Mouse (Mus musculus): ENCODE results near the gene Ube3b. TPM values are rescaled to one million over a fixed set of nuclear protein-coding genes. Genes with fewer than 3 reads are reported as not detected.

Gene Ube3b
- polyA plus RNA-seq, 1 experiment from 2014 or later = 46.5 TPM

- Histone ChIP-seq H3K9ac (peak overlapping the region; percentile 99), H3K27me3 (no peaks in the 10 kb centered on the region), H3K9me3 (no peaks in the 10 kb centered on the region), H3K4me1 (peaks cover 72% of the 10 kb centered on the region), H3K4me2 (peak overlapping the region; percentile 75), H3K27ac (peak overlapping the region; percentile 88), H3K36me3 (peaks cover 30% of the 10 kb centered on the region), H3K4me3 (peak overlapping the region; percentile 89)
- WGBS = 27% methylated on average over 10 of the region's 10 CpGs
- ATAC-seq (ENCODE audit: borderline replicate concordance, extremely low read depth, low FRiP score, low TSS enrichment) = no peak
Observed at GRCm38 (mm10) chr5:114378177-114378920, 2.1 kb upstream of the Ube3b start.

DNA sequence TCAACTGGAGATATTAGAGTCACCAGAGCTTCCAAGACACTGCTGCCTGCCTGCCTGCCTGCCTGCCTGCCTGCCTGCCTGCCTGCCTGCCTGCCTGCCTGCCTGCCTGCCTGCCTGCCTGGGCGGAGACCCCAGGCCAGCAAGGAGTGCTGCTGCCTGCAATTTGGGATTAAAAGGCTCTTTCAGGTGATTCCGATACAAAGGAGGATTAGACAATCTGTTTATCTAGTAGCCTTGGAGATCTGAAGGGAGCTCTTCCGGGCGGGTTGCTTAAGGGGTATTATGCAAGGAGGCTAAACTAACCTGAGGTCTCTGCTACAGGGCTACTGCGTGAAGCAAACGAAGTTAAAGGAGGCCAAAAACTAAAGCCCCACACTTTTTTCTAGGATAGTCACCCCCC, 1.5 kb upstream of the Ube3b start:
- H3K9ac ChIP-seq = peak overlapping the region; percentile 99
- H3K4me1 ChIP-seq = peaks cover 66% of the 10 kb centered on the region
- no peaks in the 10 kb centered on the region for H3K9me3 ChIP-seq
- peak overlapping the region; percentile 88 for H3K27ac ChIP-seq
- ATAC-seq (ENCODE audit: borderline replicate concordance, extremely low read depth, low FRiP score, low TSS enrichment) = no peak
- WGBS = 19% methylated on average over 6 of the region's 6 CpGs
- H3K4me3 ChIP-seq = peak overlapping the region; percentile 89
- no peaks in the 10 kb centered on the region for H3K27me3 ChIP-seq
- peaks cover 25% of the 10 kb centered on the region for H3K36me3 ChIP-seq
- peak overlapping the region; percentile 75 for H3K4me2 ChIP-seq

- H3K27ac ChIP-seq = peak overlapping the region; percentile 88
- H3K4me2 ChIP-seq = peak overlapping the region; percentile 75
- H3K4me3 ChIP-seq = peak overlapping the region; percentile 89
- 1% methylated on average over 20 of the region's 20 CpGs for WGBS
- no peaks in the 10 kb centered on the region for H3K27me3 ChIP-seq
- peaks cover 23% of the 10 kb centered on the region for H3K36me3 ChIP-seq
- H3K4me1 ChIP-seq = peaks cover 58% of the 10 kb centered on the region
- peak overlapping the region; percentile 99 for H3K9ac ChIP-seq
- peak; percentile 41 for ATAC-seq (ENCODE audit: borderline replicate concordance, extremely low read depth, low FRiP score, low TSS enrichment)
- no peaks in the 10 kb centered on the region for H3K9me3 ChIP-seq
Observed at GRCm38 (mm10) chr5:114379763-114380162, 644 bp upstream of the Ube3b start.

DNA sequence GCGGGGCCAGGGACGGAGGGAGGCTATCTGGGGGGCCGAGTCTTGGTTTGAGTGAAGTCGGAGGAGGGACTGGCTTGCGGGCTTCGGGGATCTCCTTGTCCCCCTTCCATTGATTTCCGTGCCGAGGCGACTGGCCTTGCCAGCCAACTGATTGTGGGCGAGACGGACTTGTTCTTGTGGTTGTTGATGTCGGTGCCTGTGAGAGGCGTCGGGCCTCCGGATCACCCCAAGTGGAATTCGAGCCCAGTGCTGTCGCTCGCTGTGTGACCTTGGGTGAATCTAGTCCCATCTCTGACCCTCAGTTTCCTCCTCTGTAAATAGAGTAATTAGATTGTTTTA, 575 bp downstream of the Ube3b start:
- ATAC-seq (ENCODE audit: borderline replicate concordance, extremely low read depth, low FRiP score, low TSS enrichment) = peak; percentile 12; the same call in 1 of the 2 replicates
- Histone ChIP-seq H3K27me3 (no peaks in the 10 kb centered on the region), H3K4me1 (peaks cover 45% of the 10 kb centered on the region), H3K36me3 (peaks cover 22% of the 10 kb centered on the region), H3K9me3 (no peaks in the 10 kb centered on the region), H3K9ac (peak overlapping the region; percentile 99), H3K4me2 (peak overlapping the region; percentile 75), H3K27ac (peak overlapping the region; percentile 88), H3K4me3 (peak overlapping the region; percentile 89)
- under 1% methylated on average over 18 of the region's 18 CpGs for WGBS

DNA sequence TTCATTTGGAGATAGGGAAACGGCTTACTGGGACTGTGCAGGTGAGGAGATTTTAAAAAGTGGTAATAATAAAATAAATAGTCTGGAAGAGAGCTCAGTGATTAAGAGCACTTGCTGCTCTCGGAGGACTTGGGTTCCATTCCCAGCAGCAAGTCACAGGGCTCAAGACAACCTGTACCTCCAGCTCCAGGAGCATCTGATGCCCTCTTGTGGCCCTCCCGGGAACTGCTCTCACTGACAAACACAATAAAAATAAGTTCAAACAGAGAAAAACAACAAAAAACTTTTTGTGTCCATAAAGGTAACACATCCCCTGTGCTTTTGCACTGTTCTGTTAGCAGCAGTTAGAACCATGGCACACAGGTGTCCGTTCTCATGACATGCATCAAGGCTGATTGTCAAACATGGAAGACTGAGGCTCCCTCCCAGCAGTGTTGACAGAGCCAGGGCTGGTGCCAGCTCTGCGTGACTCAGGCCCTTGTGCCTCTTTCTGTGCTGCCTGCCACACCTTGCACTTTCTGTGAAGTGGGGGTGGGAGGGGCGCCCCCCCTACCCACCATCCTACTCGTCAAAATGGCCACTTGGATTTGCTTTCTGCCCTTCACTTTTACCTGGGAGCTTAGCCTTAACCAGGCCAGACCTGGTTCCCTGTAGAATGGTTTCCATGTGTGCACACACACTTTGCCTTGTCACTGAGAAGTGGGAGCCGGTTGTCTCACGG, 2.9 kb downstream of the Ube3b start:
- no peaks in the 10 kb centered on the region for H3K9me3 ChIP-seq
- H3K9ac ChIP-seq = no peak overlapping the region
- no peak overlapping the region for H3K4me3 ChIP-seq
- no peak for ATAC-seq (ENCODE audit: borderline replicate concordance, extremely low read depth, low FRiP score, low TSS enrichment)
- peaks cover 44% of the 10 kb centered on the region for H3K36me3 ChIP-seq
- no peaks in the 10 kb centered on the region for H3K27me3 ChIP-seq
- peaks cover 22% of the 10 kb centered on the region for H3K4me1 ChIP-seq
- no peak overlapping the region for H3K4me2 ChIP-seq
- no peak overlapping the region for H3K27ac ChIP-seq
- WGBS = 70% methylated on average over 9 of the region's 9 CpGs

- no peak overlapping the region for H3K9ac ChIP-seq
- peaks cover 55% of the 10 kb centered on the region for H3K36me3 ChIP-seq
- H3K9me3 ChIP-seq = no peaks in the 10 kb centered on the region
- H3K4me3 ChIP-seq = no peak overlapping the region
- 83% methylated on average over 8 of the region's 8 CpGs for WGBS
- H3K4me2 ChIP-seq = no peak overlapping the region
- no peak overlapping the region for H3K27ac ChIP-seq
- H3K27me3 ChIP-seq = no peaks in the 10 kb centered on the region
- no peak for ATAC-seq (ENCODE audit: borderline replicate concordance, extremely low read depth, low FRiP score, low TSS enrichment)
- peaks cover 13% of the 10 kb centered on the region for H3K4me1 ChIP-seq
Observed at GRCm38 (mm10) chr5:114384448-114384847, 4.0 kb downstream of the Ube3b start.

DNA sequence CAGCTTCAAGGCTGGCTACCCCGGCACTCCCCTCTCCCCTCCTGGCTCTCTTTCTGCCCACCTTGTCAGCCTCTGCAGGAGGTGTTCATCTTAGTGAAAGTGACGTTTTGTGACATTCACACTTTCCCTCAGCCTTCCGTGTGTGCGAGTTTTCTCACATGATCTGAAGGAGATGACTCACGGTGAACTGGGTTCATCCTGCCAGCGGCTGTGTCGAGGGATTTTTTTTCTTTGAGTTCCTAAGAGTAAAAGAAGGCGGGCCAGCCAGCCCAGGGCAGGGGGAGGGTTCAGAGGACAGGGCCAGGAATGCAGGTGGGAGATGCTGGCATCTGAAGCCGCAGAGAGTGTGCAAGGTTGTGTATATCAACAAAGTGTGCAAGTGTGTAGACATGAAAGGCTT, 12.8 kb downstream of the Ube3b start:
- no peak overlapping the region for H3K27ac ChIP-seq
- no peak overlapping the region for H3K4me3 ChIP-seq
- no peak overlapping the region for H3K9ac ChIP-seq

GRCm38 (mm10) chr5:114406592-114406991, 26.2 kb downstream of the Ube3b start:
- Histone ChIP-seq H3K4me3 (no peak overlapping the region), H3K4me2 (no peak overlapping the region), H3K4me1 (peaks cover 5% of the 10 kb centered on the region), H3K27ac (no peak overlapping the region), H3K36me3 (peaks cover 99% of the 10 kb centered on the region), H3K9me3 (no peaks in the 10 kb centered on the region), H3K9ac (no peak overlapping the region), H3K27me3 (no peaks in the 10 kb centered on the region)
- WGBS = 83% methylated on average over 14 of the region's 14 CpGs
- ATAC-seq (ENCODE audit: borderline replicate concordance, extremely low read depth, low FRiP score, low TSS enrichment) = no peak

More for the DNA sequence above, 12.8 kb downstream of the Ube3b start:
- ATAC-seq (ENCODE audit: borderline replicate concordance, extremely low read depth, low FRiP score, low TSS enrichment) = no peak
- Histone ChIP-seq H3K36me3 (peaks cover 86% of the 10 kb centered on the region), H3K9me3 (no peaks in the 10 kb centered on the region), H3K27me3 (no peaks in the 10 kb centered on the region), H3K4me2 (no peak overlapping the region), H3K4me1 (no peaks in the 10 kb centered on the region)
- WGBS = 73% methylated on average over 9 of the region's 9 CpGs

DNA sequence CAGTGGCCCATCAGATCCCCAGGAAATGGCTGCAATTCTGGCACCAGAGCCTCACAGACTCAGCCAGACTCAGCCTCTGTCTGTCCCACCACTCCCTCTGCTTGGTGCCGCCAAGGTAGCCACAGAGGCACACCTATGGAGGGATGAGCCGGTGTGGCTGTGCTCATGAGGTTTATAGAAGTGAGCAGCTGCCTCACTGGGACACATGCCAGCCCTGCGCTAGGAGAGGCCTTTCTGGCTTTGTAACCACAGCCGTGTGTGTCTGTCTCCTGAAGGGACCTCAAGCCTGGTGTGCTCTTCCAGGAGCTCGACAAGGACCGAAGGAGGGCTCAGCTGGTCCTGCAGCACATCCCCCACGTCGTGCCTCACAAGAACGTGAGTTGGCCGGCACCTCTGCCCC, 26.9 kb downstream of the Ube3b start:
- 78% methylated on average over 10 of the region's 10 CpGs for WGBS
- no peak overlapping the region for H3K4me2 ChIP-seq
- no peak overlapping the region for H3K9ac ChIP-seq
- H3K36me3 ChIP-seq = peaks cover 99% of the 10 kb centered on the region
- no peak overlapping the region for H3K4me3 ChIP-seq
- no peak for ATAC-seq (ENCODE audit: borderline replicate concordance, extremely low read depth, low FRiP score, low TSS enrichment)
- no peaks in the 10 kb centered on the region for H3K27me3 ChIP-seq
- H3K4me1 ChIP-seq = peaks cover 12% of the 10 kb centered on the region
- no peak overlapping the region for H3K27ac ChIP-seq
- H3K9me3 ChIP-seq = no peaks in the 10 kb centered on the region

DNA sequence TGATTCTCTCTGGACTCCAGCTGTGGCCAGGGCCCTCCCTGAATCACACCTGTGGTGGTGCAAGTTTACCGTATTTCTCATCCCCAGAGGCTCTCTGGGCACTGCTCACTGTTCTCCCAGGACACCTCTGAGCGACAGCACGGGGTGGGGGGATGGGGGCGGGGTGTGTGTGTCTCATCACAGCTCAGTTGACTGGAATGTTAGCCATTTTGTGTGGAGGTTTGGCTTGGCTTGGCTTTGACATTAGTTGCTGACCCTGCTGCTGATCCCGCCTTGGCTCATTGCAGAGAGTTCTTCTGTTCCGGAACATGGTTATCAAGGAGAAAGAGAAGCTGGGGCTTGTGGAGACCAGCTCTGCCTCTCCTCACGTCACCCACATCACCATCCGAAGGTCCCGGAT, 27.4 kb downstream of the Ube3b start:
- Histone ChIP-seq H3K9ac (no peak overlapping the region), H3K27ac (no peak overlapping the region), H3K4me1 (peaks cover 17% of the 10 kb centered on the region), H3K4me2 (no peak overlapping the region), H3K36me3 (peaks cover 99% of the 10 kb centered on the region), H3K4me3 (no peak overlapping the region), H3K27me3 (no peaks in the 10 kb centered on the region), H3K9me3 (no peaks in the 10 kb centered on the region)
- ATAC-seq (ENCODE audit: borderline replicate concordance, extremely low read depth, low FRiP score, low TSS enrichment) = no peak
- WGBS = 80% methylated on average over 9 of the region's 9 CpGs

DNA sequence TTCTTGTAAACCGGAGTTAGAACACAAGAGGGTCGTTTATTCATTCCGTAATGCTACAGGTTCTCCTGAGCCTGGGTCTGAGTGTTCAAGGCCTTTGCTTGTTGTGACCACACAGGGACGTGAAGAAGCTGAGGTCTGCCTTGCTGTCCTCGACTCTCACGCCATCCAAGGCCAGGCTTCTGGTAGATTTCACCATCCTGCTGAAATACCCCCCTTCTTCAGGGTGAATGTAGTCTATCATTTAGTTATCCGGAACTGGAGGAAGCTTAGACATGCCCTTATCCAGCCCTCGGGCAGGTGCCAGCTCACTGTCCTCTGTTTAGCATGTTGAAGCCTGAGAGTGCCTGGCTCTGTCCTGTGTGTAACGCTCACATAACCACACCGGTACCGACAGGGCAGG, 28.4 kb downstream of the Ube3b start:
- Histone ChIP-seq H3K9me3 (no peaks in the 10 kb centered on the region), H3K27ac (no peak overlapping the region), H3K4me1 (peaks cover 28% of the 10 kb centered on the region), H3K9ac (no peak overlapping the region), H3K4me3 (no peak overlapping the region), H3K36me3 (peaks cover 89% of the 10 kb centered on the region), H3K27me3 (no peaks in the 10 kb centered on the region), H3K4me2 (no peak overlapping the region)
- no peak for ATAC-seq (ENCODE audit: borderline replicate concordance, extremely low read depth, low FRiP score, low TSS enrichment)
- 89% methylated on average over 11 of the region's 11 CpGs for WGBS

DNA sequence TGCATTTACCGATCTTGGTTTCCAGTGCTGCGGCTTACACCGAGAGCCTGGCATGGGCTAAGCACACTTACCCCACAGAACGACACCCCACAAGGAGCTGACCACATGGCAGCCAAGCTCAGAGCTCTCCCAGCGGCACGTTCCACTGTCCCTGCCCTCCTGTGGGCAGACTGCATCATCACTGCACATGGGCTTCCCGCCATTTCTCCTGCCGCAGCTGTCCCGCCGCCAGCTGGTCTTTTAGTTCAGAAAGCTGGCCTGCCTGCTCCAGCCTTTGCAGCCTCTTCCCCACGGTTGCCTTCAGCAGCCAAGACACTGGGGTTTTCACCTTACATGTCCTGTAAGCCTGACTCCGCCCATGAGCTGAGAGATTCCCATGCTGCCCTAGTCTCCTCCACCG, 30.0 kb downstream of the Ube3b start:
- no peak overlapping the region for H3K9ac ChIP-seq
- peaks cover 86% of the 10 kb centered on the region for H3K36me3 ChIP-seq
- ATAC-seq (ENCODE audit: borderline replicate concordance, extremely low read depth, low FRiP score, low TSS enrichment) = no peak
- no peaks in the 10 kb centered on the region for H3K9me3 ChIP-seq
- peaks cover 34% of the 10 kb centered on the region for H3K4me1 ChIP-seq
- 80% methylated on average over 13 of the region's 13 CpGs for WGBS
- H3K4me3 ChIP-seq = no peak overlapping the region
- no peak overlapping the region for H3K4me2 ChIP-seq
- H3K27me3 ChIP-seq = no peaks in the 10 kb centered on the region
- H3K27ac ChIP-seq = no peak overlapping the region

All from lung, embryonic 15.5 days (tissue).